Mouse (Mus musculus): ENCODE data around the gene Rap1a. TPM values are rescaled to one million over a fixed set of nuclear protein-coding genes. Genes with fewer than 3 reads are reported as not detected.

The Rap1a gene
- polyA plus RNA-seq, 1 experiment, result 6.9 TPM

GRCm38 (mm10) chr3:105687324-105688060 is 113.6 kb downstream of the Rap1a start, which contains the start of gene Ddx20:
Gene Ddx20, minus strand, starts transcription at chr3:105687574.
- TF ChIP-seq POLR2A (IDR thresholded peaks at IDR 0.05; ENCODE audit: control insufficient read depth, low read depth, low read length) (peak; percentile 83), CTCF (IDR thresholded peaks at IDR 0.05; ENCODE audit: control insufficient read depth, insufficient read depth, insufficient replicate concordance, low read depth, low read length) (peak; percentile 78)
- Histone ChIP-seq H3K36me3 (ENCODE audit: control insufficient read depth, insufficient read depth, low read length) (no peaks in the 10 kb centered on the region; the same call in 1 of the 2 replicates), H3K4me3 (ENCODE audit: control insufficient read depth, low read depth, low read length) (peak within 1 kb of the TSS; percentile 93), H3K27me3 (ENCODE audit: control insufficient read depth, insufficient read depth, low read length) (no peaks in the 10 kb centered on the region), H3K27ac (ENCODE audit: control insufficient read depth, insufficient read depth, low read depth, low read length) (peak within 1 kb of the TSS; percentile 91), H3K4me1 (ENCODE audit: control insufficient read depth, insufficient read depth, low read length) (peaks cover 5% of the 10 kb centered on the region; the same call in 1 of the 2 replicates)

GRCm38 (mm10) chr3:105686394-105687323 is 114.5 kb downstream of the Rap1a start:
- Histone ChIP-seq H3K27me3 (ENCODE audit: control insufficient read depth, insufficient read depth, low read length) (no peaks in the 10 kb centered on the region), H3K27ac (ENCODE audit: control insufficient read depth, insufficient read depth, low read depth, low read length) (peak overlapping the region; percentile 91), H3K4me1 (ENCODE audit: control insufficient read depth, insufficient read depth, low read length) (peaks cover 5% of the 10 kb centered on the region; the same call in 1 of the 2 replicates), H3K36me3 (ENCODE audit: control insufficient read depth, insufficient read depth, low read length) (no peaks in the 10 kb centered on the region; the same call in 1 of the 2 replicates), H3K4me3 (ENCODE audit: control insufficient read depth, low read depth, low read length) (peak overlapping the region; percentile 93)
- TF ChIP-seq CTCF (IDR thresholded peaks at IDR 0.05; ENCODE audit: control insufficient read depth, insufficient read depth, insufficient replicate concordance, low read depth, low read length), result no peak

GRCm38 (mm10) chr3:105680346-105680745 is 120.8 kb downstream of the Rap1a start:
- Histone ChIP-seq H3K27me3 (ENCODE audit: control insufficient read depth, insufficient read depth, low read length) (no peaks in the 10 kb centered on the region), H3K4me1 (ENCODE audit: control insufficient read depth, insufficient read depth, low read length) (no peaks in the 10 kb centered on the region), H3K27ac (ENCODE audit: control insufficient read depth, insufficient read depth, low read depth, low read length) (no peak overlapping the region), H3K36me3 (ENCODE audit: control insufficient read depth, insufficient read depth, low read length) (peaks cover 1% of the 10 kb centered on the region; the same call in 1 of the 2 replicates), H3K4me3 (ENCODE audit: control insufficient read depth, low read depth, low read length) (no peak overlapping the region)
- TF ChIP-seq CTCF (IDR thresholded peaks at IDR 0.05; ENCODE audit: control insufficient read depth, insufficient read depth, insufficient replicate concordance, low read depth, low read length) (no peak), POLR2A (IDR thresholded peaks at IDR 0.05; ENCODE audit: control insufficient read depth, low read depth, low read length) (no peak)

Other genes with a start within 250 kb of the Rap1a start
- gene Ddx20, start 113.8 kb downstream of the Rap1a start, polyA plus RNA-seq (2012; rRNA removed), result 100 and 115 TPM in 2 replicates
- 0.30 and 0.32 TPM in 2 replicates for gene Inka2, start 96.7 kb downstream of the Rap1a start, polyA plus RNA-seq (2012; rRNA removed)
- 10.9 and 13.6 TPM in 2 replicates for gene Adora3, start 69.5 kb upstream of the Rap1a start, polyA plus RNA-seq (2012; rRNA removed)
- 290 and 388 TPM in 2 replicates for gene Tmigd3, start 69.6 kb upstream of the Rap1a start, polyA plus RNA-seq (2012; rRNA removed)
- gene I830077J02Rik, start 131.3 kb upstream of the Rap1a start, polyA plus RNA-seq (2012; rRNA removed), result 0.14 TPM in 1 of 2 replicates, not detected in the other
- gene Wdr77, start 158.0 kb upstream of the Rap1a start, polyA plus RNA-seq (2012; rRNA removed), result 50.4 and 55.8 TPM in 2 replicates
- gene Atp5f1, start 158.8 kb upstream of the Rap1a start, polyA plus RNA-seq (2012; rRNA removed), result 68.0 and 69.0 TPM in 2 replicates
- 10.3 and 13.3 TPM in 2 replicates for gene Ovgp1, start 172.4 kb upstream of the Rap1a start, polyA plus RNA-seq (2012; rRNA removed)
- gene Pifo, start 213.3 kb upstream of the Rap1a start, polyA plus RNA-seq (2012; rRNA removed), result 101 and 112 TPM in 2 replicates
- gene Chil5, start 231.5 kb upstream of the Rap1a start, polyA plus RNA-seq (2012; rRNA removed), result 0.24 and 1.1 TPM in 2 replicates

Data from testis, adult 2 months (tissue).